ENCODE assay signal across 9 mouse cellular contexts in the genomic region with DNA sequence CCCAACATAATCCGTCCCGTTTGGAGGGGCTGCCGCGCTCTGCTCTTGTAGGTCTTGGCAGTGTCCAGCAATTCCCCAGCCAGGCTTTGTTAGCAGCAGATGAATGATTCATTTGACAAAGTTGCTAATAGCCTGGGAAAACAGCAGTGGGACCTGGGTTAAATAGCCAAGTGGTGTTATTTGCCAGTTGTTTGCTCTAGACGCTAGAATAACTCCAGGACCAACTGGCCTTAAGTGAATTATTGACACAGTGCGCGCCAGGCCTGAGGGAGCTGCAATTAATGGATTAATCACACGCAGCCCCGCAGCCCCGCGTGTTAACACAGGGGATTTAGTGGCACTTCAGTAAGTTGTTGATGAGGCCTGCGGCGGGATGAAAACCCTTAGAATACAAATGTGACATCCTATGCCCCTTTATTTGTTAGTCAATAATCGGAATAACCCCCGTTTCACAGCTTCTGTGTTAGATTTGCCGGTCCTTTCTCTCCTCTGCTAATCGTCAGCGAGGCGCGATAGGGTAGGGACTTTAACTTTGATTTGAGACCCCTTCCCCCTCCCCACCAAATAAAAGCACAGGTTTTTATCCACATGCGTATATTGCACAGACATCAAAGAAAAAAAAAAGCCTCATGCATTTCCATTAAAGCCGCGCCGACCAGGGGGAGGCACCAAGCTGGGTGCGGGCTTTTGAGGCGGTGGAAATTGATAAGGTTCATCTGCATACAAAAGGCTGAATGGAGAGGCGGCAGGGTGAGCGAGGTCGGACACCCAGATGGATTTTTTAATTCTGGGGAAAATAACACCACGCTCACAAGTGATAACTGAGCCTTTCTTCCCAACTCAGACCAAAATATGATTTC.
A peak's percentile ranks its signal among the peaks of the same experiment; 100 is the strongest.
DNase-seq lines count a peak whose midpoint lies in the region; ATAC-seq lines count a peak whose summit lies in the region.
"Had no signal": no experiment of that assay in that cellular context is flagged by ENCODE, and none has a peak within 500 bp of the region (broad histone marks: within the 10 kb centered on the region; RNA-seq: fewer than 3 reads in every experiment).

No protein-coding gene starts in this region.

- H3K27ac ChIP-seq in hindbrain, embryonic 14.5 days = 0 out of 2 replicates have a peak overlapping the region, but pooled peaks have one; percentile 35
- H3K27ac ChIP-seq in midbrain, embryonic 16.5 days (ENCODE audit: low read length) = peak overlapping the region; percentile 39; the same call in 1 of the 2 replicates
- no peak overlapping the region for H3K27ac ChIP-seq in liver, embryonic 12.5 days
- H3K27ac ChIP-seq: liver, embryonic 14.5 days had no signal

- peak; percentile 62; the same call in 1 of the 2 replicates for ATAC-seq in hindbrain, embryonic 14.5 days (ENCODE audit: low FRiP score)
- peak; percentile 71; the same call in 1 of the 2 replicates for ATAC-seq in midbrain, embryonic 16.5 days
- no peak for ATAC-seq in liver, embryonic 12.5 days

- H3K4me3 ChIP-seq in hindbrain, embryonic 14.5 days (replicated peaks; ENCODE audit: low read length) = peak overlapping the region; percentile 22
- H3K4me3 ChIP-seq in midbrain, embryonic 16.5 days (ENCODE audit: low read depth, low read length) = peak overlapping the region; percentile 27
- H3K4me3 ChIP-seq in liver, embryonic 12.5 days = no peak overlapping the region

- H3K4me1 ChIP-seq in hindbrain, embryonic 14.5 days (replicated peaks; ENCODE audit: control insufficient read depth, insufficient read depth, low read length) = no peaks in the 10 kb centered on the region; the same call in 1 of the 2 replicates
- H3K4me1 ChIP-seq in midbrain, embryonic 16.5 days (ENCODE audit: control insufficient read depth, insufficient read depth, low read length) = peaks cover 10% of the 10 kb centered on the region
- H3K4me1 ChIP-seq in liver, embryonic 12.5 days = no peaks in the 10 kb centered on the region

- DNase-seq in heart, adult 18-20 months = peak; percentile 2 to 4
- no peak for DNase-seq in heart, adult 9 months (ENCODE audit: low spot score in 2 of 2)
- peak; percentile 9 for DNase-seq in embryo, embryonic 11.5 days (ENCODE audit: low read depth, low spot score)
- peak; percentile 58 for DNase-seq in hindbrain, embryonic 14.5 days (ENCODE audit: low spot score)
- no peak for DNase-seq in adrenal gland, postnatal 4 days (ENCODE audit: low spot score in 2 of 2)
- DNase-seq in spleen, adult 18-20 months = no peak

- H3K9me3 ChIP-seq in hindbrain, embryonic 14.5 days (ENCODE audit: control insufficient read depth, low read length) = no peaks in the 10 kb centered on the region
- no peaks in the 10 kb centered on the region for H3K9me3 ChIP-seq in midbrain, embryonic 16.5 days (replicated peaks; ENCODE audit: control insufficient read depth, low read length, poor library complexity, severe bottlenecking)
- H3K9me3 ChIP-seq in liver, embryonic 12.5 days (replicated peaks) = no peaks in the 10 kb centered on the region

- H3K36me3 ChIP-seq in hindbrain, embryonic 14.5 days (replicated peaks; ENCODE audit: control insufficient read depth, insufficient read depth) = no peaks in the 10 kb centered on the region
- H3K36me3 ChIP-seq in midbrain, embryonic 16.5 days (ENCODE audit: control insufficient read depth, insufficient read depth, low read length) = no peaks in the 10 kb centered on the region
- H3K36me3 ChIP-seq in liver, embryonic 12.5 days = no peaks in the 10 kb centered on the region

- WGBS in hindbrain, embryonic 14.5 days = under 1% methylated on average over 30 of the region's 30 CpGs
- WGBS in midbrain, embryonic 16.5 days = 1% methylated on average over 30 of the region's 30 CpGs
- 3% methylated on average over 30 of the region's 30 CpGs for WGBS in liver, embryonic 12.5 days (ENCODE audit: insufficient replicate concordance)

- peak overlapping the region; percentile 58 for H3K4me2 ChIP-seq in hindbrain, embryonic 14.5 days (replicated peaks)
- H3K4me2 ChIP-seq in midbrain, embryonic 16.5 days (ENCODE audit: low read length) = peak overlapping the region; percentile 59
- H3K4me2 ChIP-seq in liver, embryonic 12.5 days = no peak overlapping the region

- H3K27me3 ChIP-seq in hindbrain, embryonic 14.5 days (ENCODE audit: control insufficient read depth, insufficient read depth, low read length) = peaks cover 10% of the 10 kb centered on the region; the same call in 1 of the 2 replicates
- H3K27me3 ChIP-seq in midbrain, embryonic 16.5 days (ENCODE audit: control insufficient read depth, insufficient read depth, low read depth, low read length) = no peaks in the 10 kb centered on the region
- peaks cover 27% of the 10 kb centered on the region for H3K27me3 ChIP-seq in liver, embryonic 12.5 days (replicated peaks)

- peak overlapping the region; percentile 41; the same call in 1 of the 2 replicates for H3K9ac ChIP-seq in hindbrain, embryonic 14.5 days
- H3K9ac ChIP-seq in midbrain, embryonic 16.5 days (ENCODE audit: low read depth, low read length) = peak overlapping the region; percentile 54
- no peak overlapping the region for H3K9ac ChIP-seq in liver, embryonic 12.5 days
- H3K9ac ChIP-seq: liver, embryonic 14.5 days had no signal

Comparison
In these comparisons a context has a peak if more than half of its experiments do, and no peak if none do; other contexts are left out.
1. DNase-seq: peak in heart, adult 18-20 months (2 of 2), embryo, embryonic 11.5 days (single experiment) and hindbrain, embryonic 14.5 days (single experiment); none in heart, adult 9 months (0 of 2), adrenal gland, postnatal 4 days (0 of 2) and spleen, adult 18-20 months (0 of 2).